Mouse (Mus musculus) embryonic fibroblast, embryonic 13.5 days (primary cell): ENCODE measurements around the gene Mast3.

ENCODE experiments used
- CTCF ChIP-seq: IDR thresholded peaks from 2 replicates; pipeline ENCODE4 v1.5.1; 2011; ENCODE audit warnings: mild to moderate bottlenecking, control low read depth, low read length, moderate library complexity, borderline replicate concordance; ENCODE audit not compliant: insufficient read depth
- POLR2A ChIP-seq: IDR thresholded peaks from 2 replicates; pipeline ENCODE4 v1.6.1; 2011; ENCODE audit warnings: low read depth, mild to moderate bottlenecking, control low read depth, low read length, moderate library complexity

- no peak for TF ChIP-seq POLR2A
- TF ChIP-seq CTCF, result no peak
Measured at GRCm38 (mm10) chr8:70798281-70798680, 6.6 kb downstream of the Mast3 start.
